Mouse (Mus musculus) left cerebral cortex, postnatal 36 days (tissue): ENCODE data around the gene Gigyf2. TPM values are rescaled to one million over a fixed set of nuclear protein-coding genes. Genes with fewer than 3 reads are reported as not detected.

Experiments used
- total RNA-seq, 2 experiments: library from RNA; stranded (reverse); gene quantifications; 2 replicates each; pipeline ENCODE4 v1.2.3; 2021

The Gigyf2 gene
- total RNA-seq, 2 experiments from 2014 or later = 106 to 121 TPM

Other genes with a start within 250 kb of the Gigyf2 start
- gene Alppl2, start 237.1 kb upstream of the Gigyf2 start, total RNA-seq = not detected
- gene Alpi, start 225.4 kb upstream of the Gigyf2 start, total RNA-seq = not detected
- not detected for gene Akp3, start 202.0 kb upstream of the Gigyf2 start, total RNA-seq
- gene Ecel1, start 170.5 kb upstream of the Gigyf2 start, total RNA-seq = 10 to 100 TPM in 1 of 2 experiments, 1 to 10 TPM in 1; 5.8 to 12.6 TPM
- under 1 TPM; 0.88 to 0.89 TPM for gene Prss56, start 143.7 kb upstream of the Gigyf2 start, total RNA-seq
- not detected for gene Chrnd, start 136.4 kb upstream of the Gigyf2 start, total RNA-seq
- not detected for gene Chrng, start 122.3 kb upstream of the Gigyf2 start, total RNA-seq
- 10 to 100 TPM; 55.5 to 63.1 TPM for gene Eif4e2, start 113.1 kb upstream of the Gigyf2 start, total RNA-seq
- 10 to 100 TPM; 10.9 to 16.4 TPM for gene Efhd1, start 62.6 kb upstream of the Gigyf2 start, total RNA-seq
- gene Kcnj13, start 67.7 kb downstream of the Gigyf2 start, total RNA-seq = 1 to 10 TPM; 2.1 to 3.9 TPM
- gene Snorc, start 143.3 kb downstream of the Gigyf2 start, total RNA-seq = not detected
- 1 to 10 TPM; 5.7 to 8.7 TPM for gene Neu2, start 182.9 kb downstream of the Gigyf2 start, total RNA-seq
- 100 to 1,000 TPM; 359 to 394 TPM for gene Ngef, start 246.9 kb downstream of the Gigyf2 start, total RNA-seq